Mouse (Mus musculus): ENCODE results near the gene Btbd35f4. TPM values are rescaled to one million over a fixed set of nuclear protein-coding genes. Genes with fewer than 3 reads are reported as not detected.

Gene Btbd35f4
- not detected in 2 replicates for polyA plus RNA-seq (2012; rRNA removed)

GRCm38 (mm10) chrX:4800196-4800595, at the start of gene Btbd35f4:
Btbd35f4 (plus strand) TSS chrX:4800496.

Other genes with a start within 250 kb of the Btbd35f4 start
- gene Btbd35f27, start 151.6 kb downstream of the Btbd35f4 start, polyA plus RNA-seq (2012; rRNA removed), result not detected in 2 replicates

All from central nervous system, embryonic 11.5 days (tissue).